8 mouse cellular contexts compared by ENCODE assay signal in the genomic region with DNA sequence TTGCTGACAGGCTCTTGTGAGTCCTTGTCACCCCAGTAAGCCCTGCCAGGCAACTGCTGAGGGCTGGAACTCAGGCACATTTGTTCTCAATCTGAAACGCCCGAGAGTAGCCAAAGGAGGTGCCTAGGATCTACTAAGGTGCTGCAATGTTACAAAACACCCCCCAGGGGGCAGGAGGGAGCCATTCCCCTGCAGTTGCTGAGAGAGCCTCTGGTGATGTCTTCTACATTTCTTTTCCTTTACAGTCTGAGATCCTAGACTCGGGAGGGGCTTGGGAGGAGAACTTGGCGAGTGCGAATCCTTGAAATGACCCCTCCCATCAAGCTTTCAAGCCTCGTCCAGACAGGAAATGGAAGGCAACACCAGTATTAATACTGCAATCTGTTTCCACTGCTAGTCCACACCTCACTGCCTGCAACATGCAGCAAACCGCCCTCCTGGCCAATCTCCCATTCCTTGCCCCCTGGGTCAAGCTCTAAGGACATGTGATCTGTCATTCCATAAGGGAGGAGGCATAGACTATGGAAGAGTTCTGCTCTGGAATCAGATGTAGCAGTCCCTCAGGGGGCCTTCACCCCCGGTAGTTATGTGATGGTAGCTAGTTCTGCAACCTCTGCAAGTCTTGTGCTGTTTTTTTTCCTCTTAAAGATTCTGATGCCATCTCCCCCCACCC. TPM values are rescaled to one million over a fixed set of nuclear protein-coding genes. Genes with fewer than 3 reads are reported as not detected.
DNase-seq lines count a peak whose midpoint lies in the region; ATAC-seq lines count a peak whose summit lies in the region.

No protein-coding gene starts in this region.

- H3K9ac ChIP-seq in liver, embryonic 12.5 days = no peak overlapping the region
- H3K9ac ChIP-seq in hindbrain, embryonic 12.5 days = no peak overlapping the region
- H3K9ac ChIP-seq in neural tube, embryonic 13.5 days = no peak overlapping the region

- DNase-seq in liver = peak; percentile 31
- DNase-seq in adrenal gland, postnatal 25 days = peak; percentile 67
- DNase-seq in embryonic facial prominence, embryonic 10.5 days (ENCODE audit: low spot score) = peak; percentile 70
- DNase-seq in left cerebral cortex, postnatal 4 days = peak; percentile 71
- peak; percentile 28 to 40 for DNase-seq in urinary bladder, postnatal 36 days (ENCODE audit: low spot score in 2 of 2)

- no peak overlapping the region for H3K27ac ChIP-seq in liver, embryonic 12.5 days
- H3K27ac ChIP-seq in embryonic facial prominence, embryonic 10.5 days (replicated peaks) = no peak overlapping the region
- H3K27ac ChIP-seq in hindbrain, embryonic 12.5 days = no peak overlapping the region
- no peak overlapping the region for H3K27ac ChIP-seq in neural tube, embryonic 13.5 days (replicated peaks)

- WGBS in liver, embryonic 12.5 days (ENCODE audit: insufficient replicate concordance) = 20% methylated on average over 8 of the region's 8 CpGs
- WGBS in embryonic facial prominence, embryonic 10.5 days = 34% methylated on average over 8 of the region's 8 CpGs
- WGBS in hindbrain, embryonic 12.5 days = 22% methylated on average over 8 of the region's 8 CpGs
- WGBS in neural tube, embryonic 13.5 days = 28% methylated on average over 8 of the region's 8 CpGs

- H3K9me3 ChIP-seq in liver, embryonic 12.5 days (replicated peaks) = no peaks in the 10 kb centered on the region
- H3K9me3 ChIP-seq in embryonic facial prominence, embryonic 10.5 days = no peaks in the 10 kb centered on the region
- H3K9me3 ChIP-seq in hindbrain, embryonic 12.5 days (replicated peaks) = no peaks in the 10 kb centered on the region
- H3K9me3 ChIP-seq in neural tube, embryonic 13.5 days = no peaks in the 10 kb centered on the region

- peaks cover 12% of the 10 kb centered on the region; the same call in 1 of the 2 replicates for H3K27me3 ChIP-seq in liver, embryonic 12.5 days (replicated peaks)
- no peaks in the 10 kb centered on the region for H3K27me3 ChIP-seq in embryonic facial prominence, embryonic 10.5 days (replicated peaks; ENCODE audit: low read depth, poor library complexity, severe bottlenecking)
- H3K27me3 ChIP-seq in hindbrain, embryonic 12.5 days = no peaks in the 10 kb centered on the region
- H3K27me3 ChIP-seq in neural tube, embryonic 13.5 days = no peaks in the 10 kb centered on the region

- H3K4me1 ChIP-seq in liver, embryonic 12.5 days = no peaks in the 10 kb centered on the region
- H3K4me1 ChIP-seq in embryonic facial prominence, embryonic 10.5 days = peaks cover 7% of the 10 kb centered on the region
- peaks cover 8% of the 10 kb centered on the region; the same call in 1 of the 2 replicates for H3K4me1 ChIP-seq in hindbrain, embryonic 12.5 days
- peaks cover 6% of the 10 kb centered on the region; the same call in 1 of the 2 replicates for H3K4me1 ChIP-seq in neural tube, embryonic 13.5 days (replicated peaks)

- intact Hi-C loops in left cerebral cortex, postnatal 4 days (cut with DNase I) = no loop called here

- H3K4me3 ChIP-seq in liver, embryonic 12.5 days = no peak overlapping the region
- H3K4me3 ChIP-seq in embryonic facial prominence, embryonic 10.5 days = no peak overlapping the region
- H3K4me3 ChIP-seq in hindbrain, embryonic 12.5 days = no peak overlapping the region
- no peak overlapping the region for H3K4me3 ChIP-seq in neural tube, embryonic 13.5 days

- H3K36me3 ChIP-seq in liver, embryonic 12.5 days = no peaks in the 10 kb centered on the region
- no peaks in the 10 kb centered on the region for H3K36me3 ChIP-seq in embryonic facial prominence, embryonic 10.5 days (replicated peaks)
- no peaks in the 10 kb centered on the region for H3K36me3 ChIP-seq in hindbrain, embryonic 12.5 days
- H3K36me3 ChIP-seq in neural tube, embryonic 13.5 days = no peaks in the 10 kb centered on the region

- no peak overlapping the region for H3K4me2 ChIP-seq in liver, embryonic 12.5 days
- H3K4me2 ChIP-seq in hindbrain, embryonic 12.5 days (replicated peaks) = no peak overlapping the region
- no peak overlapping the region for H3K4me2 ChIP-seq in neural tube, embryonic 13.5 days

- no peak for ATAC-seq in liver, embryonic 12.5 days
- 0 out of 2 replicates have a peak, but pooled peaks have one; percentile 35 for ATAC-seq in hindbrain, embryonic 12.5 days (ENCODE audit: low FRiP score)
- peak; percentile 19; the same call in 1 of the 2 replicates for ATAC-seq in neural tube, embryonic 13.5 days (ENCODE audit: low read depth)

RNA-seq across cellular contexts. Expression of gene Otof, which starts 38.0 kb away (rescaled TPM):
- polyA plus RNA-seq in liver, embryonic 12.5 days (2016; fragmentation: Nextera tagmentation; extraction: Ambion mirVana) = 0.02 TPM in 1 of 2 replicates, not detected in the other
- total RNA-seq in adrenal gland, postnatal 25 days (2021) = 0.09 TPM in 1 of 2 replicates, not detected in the other
- 0.05 TPM in 1 of 2 replicates, not detected in the other for polyA plus RNA-seq in embryonic facial prominence, embryonic 10.5 days (2016; fragmentation: Nextera tagmentation; extraction: Ambion mirVana)
- polyA plus RNA-seq in hindbrain, embryonic 12.5 days (2016; fragmentation: Nextera tagmentation; extraction: Ambion mirVana) = 0.82 and 1.1 TPM in 2 replicates
- total RNA-seq in left cerebral cortex, postnatal 4 days (2021) = 10 to 100 TPM in 1 of 2 experiments, 1 to 10 TPM in 1; 7.1 to 10.8 TPM
- 0.88 and 0.92 TPM in 2 replicates for polyA plus RNA-seq in neural tube, embryonic 13.5 days (2015; fragmentation: Nextera tagmentation; extraction: Ambion mirVana)

RNA-seq across cellular contexts. Expression of gene 1700001C02Rik, which starts 42.1 kb away (rescaled TPM):
- polyA plus RNA-seq in liver, embryonic 12.5 days (2016; fragmentation: Nextera tagmentation; extraction: Ambion mirVana) = not detected in 2 replicates
- total RNA-seq in adrenal gland, postnatal 25 days (2021) = not detected in 2 replicates
- polyA plus RNA-seq in embryonic facial prominence, embryonic 10.5 days (2016; fragmentation: Nextera tagmentation; extraction: Ambion mirVana) = not detected in 2 replicates
- 1.0 and 1.2 TPM in 2 replicates for polyA plus RNA-seq in hindbrain, embryonic 12.5 days (2016; fragmentation: Nextera tagmentation; extraction: Ambion mirVana)
- not detected for total RNA-seq in left cerebral cortex, postnatal 4 days (2021)
- polyA plus RNA-seq in neural tube, embryonic 13.5 days (2015; fragmentation: Nextera tagmentation; extraction: Ambion mirVana) = not detected in 2 replicates
